Mouse (Mus musculus) embryonic stem cell, embryonic (primary cell): ENCODE measurements around the gene Jph3.

Experiments used
- CTCF ChIA-PET, 4 experiments: fragments of 300-600 bp in 2 of 4; fragments of 350-600 bp in 2 of 4; sonication (Branson Sonifier 250); formaldehyde crosslinking; loops; one replicate each; lab custom pipeline; 2022; ENCODE audit warnings: inconsistent platforms in 2 of 4; lab: Charles Lee
- POLR2A ChIA-PET, 4 experiments: fragments of 300-600 bp in 2 of 4; fragments of 350-600 bp in 2 of 4; sonication (Branson Sonifier 250); formaldehyde crosslinking; loops; one replicate each; lab custom pipeline; 2022; ENCODE audit warnings: antibody characterized with exemption in 4 of 4, inconsistent platforms in 1 of 4; lab: Charles Lee

The Jph3 gene

DNA sequence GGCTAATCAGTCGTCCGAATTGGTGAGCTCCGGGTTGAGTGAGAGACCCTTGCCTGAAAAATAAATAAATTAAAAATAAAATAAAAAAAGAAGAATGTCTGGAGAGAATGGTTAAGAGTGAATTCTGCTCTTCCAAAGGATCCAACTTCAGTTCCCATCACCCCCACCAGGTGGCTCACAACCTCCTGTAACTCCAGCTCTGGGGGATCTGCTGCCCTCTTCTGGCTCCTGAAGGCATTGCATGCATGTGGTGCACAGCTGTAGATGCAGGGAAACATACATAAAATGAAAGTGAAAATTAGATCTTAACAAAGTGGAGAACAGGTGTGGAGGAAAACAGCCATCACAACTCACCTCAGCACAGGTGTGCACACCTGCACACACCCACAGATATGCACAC is 22.0 kb downstream of the Jph3 start:
- ChIA-PET CTCF (interaction anchor here (0.6 to 3.3 kb wide), 70 partner anchors 9 to 874 kb away, joined by 3 to 27 read pairs (median 4); partner anchors contain the start of gene Fbxo31 (in 1 of the 4)), POLR2A (interaction anchor here in 3 of 4 experiments (0.6 to 1.5 kb wide), 8 partner anchors 21 to 976 kb away, joined by 3 to 8 read pairs (median 3); no protein-coding TSS in a partner anchor)

DNA sequence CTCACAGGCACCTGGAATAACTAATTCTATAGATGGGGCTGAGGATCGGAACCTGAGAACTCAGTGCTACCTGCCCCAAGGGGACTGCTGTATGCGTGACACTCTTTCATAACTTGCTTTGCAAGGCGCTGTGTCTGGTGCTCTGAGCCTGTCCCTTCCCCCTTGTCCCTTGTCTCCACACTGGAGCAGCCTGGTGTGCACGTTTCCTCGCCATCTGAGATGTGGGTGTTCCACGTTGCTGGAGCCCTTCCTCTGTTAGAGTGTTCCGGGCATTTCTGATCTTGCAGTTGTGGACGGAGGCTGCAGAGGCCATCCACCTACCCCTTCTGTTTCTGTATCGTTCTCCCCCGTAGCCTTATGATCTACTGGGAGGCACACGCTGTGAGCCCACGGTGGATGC is 29.0 kb downstream of the Jph3 start:
- ChIA-PET POLR2A (no interaction called here), CTCF (interaction anchor here in 1 of 4 experiments (0.6 kb wide), 1 partner anchor 37 kb away, joined by 5 read pairs; no protein-coding TSS in a partner anchor)

DNA sequence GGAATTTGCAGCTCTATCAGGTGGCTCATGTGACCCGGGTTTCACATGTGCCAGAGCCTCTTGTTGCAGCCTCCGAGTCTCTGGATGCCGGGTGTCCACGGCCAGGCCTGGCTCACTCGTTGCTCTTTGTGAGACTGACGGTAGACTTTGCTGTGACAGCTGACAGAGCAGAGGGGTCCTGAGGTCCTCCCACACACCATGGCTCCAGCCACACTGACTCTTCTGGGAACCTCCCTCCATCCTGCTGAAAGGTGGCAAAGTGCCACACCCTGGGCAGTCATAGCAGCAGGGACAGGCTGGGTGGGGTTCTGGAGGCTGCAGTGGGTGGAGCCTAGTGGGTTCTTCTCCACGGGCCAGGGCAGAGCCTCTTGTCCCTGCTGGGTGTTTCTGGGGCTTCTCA is 31.1 kb downstream of the Jph3 start:
- CTCF ChIA-PET: interaction anchor here in 1 of 4 experiments (1.6 kb wide), 1 partner anchor 9 kb away, joined by 6 read pairs; no protein-coding TSS in a partner anchor
- POLR2A ChIA-PET: no interaction called here

DNA sequence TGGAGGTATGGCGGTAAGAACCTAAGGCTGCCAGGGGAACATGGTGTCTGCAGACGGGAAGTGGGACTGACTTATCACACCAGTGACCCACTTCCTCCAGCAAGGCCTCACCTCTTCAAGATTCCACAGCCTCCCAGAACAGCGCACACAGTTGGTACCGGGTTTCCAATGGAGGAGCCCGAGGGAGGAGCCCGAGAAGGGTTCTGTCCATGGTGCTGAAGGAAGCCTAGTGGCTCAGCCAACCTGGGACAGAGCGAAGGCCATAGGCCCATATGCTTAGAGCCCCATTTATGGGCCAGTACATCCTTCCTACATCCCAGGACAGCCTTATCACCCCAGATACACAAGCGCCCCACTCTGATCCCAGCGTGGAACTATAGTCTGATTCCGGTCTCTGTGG is 32.1 kb downstream of the Jph3 start:
- ChIA-PET POLR2A (no interaction called here), CTCF (interaction anchor here in 2 of 4 experiments (0.5 to 1.6 kb wide), 2 partner anchors 10 to 46 kb away, joined by 3 to 6 read pairs; no protein-coding TSS in a partner anchor)

DNA sequence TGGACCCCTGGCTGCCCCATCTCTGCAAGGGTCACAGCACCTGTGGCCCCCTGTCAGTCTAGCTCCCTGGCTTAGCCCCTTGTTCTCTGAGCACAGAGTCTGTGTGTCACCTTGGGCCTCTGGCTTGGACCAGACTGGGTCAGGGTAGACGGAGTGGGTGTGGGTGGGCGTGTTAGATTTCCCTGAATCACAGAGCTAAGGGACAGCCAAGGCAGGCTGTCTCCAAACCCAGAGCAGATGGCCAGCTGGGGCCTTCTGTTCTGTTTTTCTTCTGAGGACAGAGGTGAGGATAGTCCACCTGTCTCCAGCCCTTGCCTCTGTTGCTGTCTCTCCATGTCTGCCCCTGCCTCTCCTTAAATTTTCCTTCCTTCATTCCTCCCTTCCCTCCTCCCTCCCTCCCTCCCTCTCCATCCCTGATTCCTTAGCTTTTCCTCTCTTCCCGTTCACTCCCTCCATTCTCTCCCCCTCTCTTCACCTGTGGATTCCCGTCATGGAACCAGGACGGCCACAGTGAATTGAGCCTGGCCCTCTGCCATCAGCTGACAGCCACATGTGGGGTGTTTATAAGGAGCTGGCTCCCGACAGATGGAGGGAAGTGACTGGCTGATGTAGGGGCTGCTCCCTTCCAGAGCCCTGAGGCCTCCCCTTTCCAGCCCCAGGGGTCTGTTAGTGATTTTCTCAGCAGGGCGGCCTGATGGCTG is 33.7 kb downstream of the Jph3 start:
- POLR2A ChIA-PET: interaction anchor here in 2 of 4 experiments (0.6 to 0.8 kb wide), 3 partner anchors 21 to 221 kb away, joined by 3 to 5 read pairs (median 3); no protein-coding TSS in a partner anchor
- CTCF ChIA-PET: interaction anchor here (0.6 to 1.5 kb wide), 7 partner anchors 12 to 1327 kb away, joined by 3 to 9 read pairs (median 4); no protein-coding TSS in a partner anchor

DNA sequence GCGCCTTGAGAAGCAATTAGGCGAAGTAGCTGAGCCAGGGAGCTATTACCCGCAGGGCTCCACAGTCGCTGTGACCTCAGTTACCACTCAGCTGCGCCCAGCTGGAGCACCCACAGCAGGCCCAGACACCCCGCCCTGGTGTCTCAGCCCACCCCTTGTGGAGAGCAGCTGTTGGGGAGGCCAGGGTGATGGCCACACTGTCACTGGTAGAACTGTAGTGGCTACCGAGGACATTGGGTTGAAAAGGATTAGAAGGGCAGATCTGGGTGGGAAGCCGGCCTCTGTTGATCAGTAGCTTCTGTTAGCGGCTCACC is 34.2 kb downstream of the Jph3 start:
- CTCF ChIA-PET: interaction anchor here in 2 of 4 experiments (0.6 to 1.2 kb wide), 4 partner anchors 10 to 156 kb away, joined by 3 to 9 read pairs (median 4); no protein-coding TSS in a partner anchor
- POLR2A ChIA-PET: interaction anchor here in 2 of 4 experiments (0.6 to 1.4 kb wide), 5 partner anchors 10 to 221 kb away, joined by 3 to 5 read pairs (median 3); no protein-coding TSS in a partner anchor

DNA sequence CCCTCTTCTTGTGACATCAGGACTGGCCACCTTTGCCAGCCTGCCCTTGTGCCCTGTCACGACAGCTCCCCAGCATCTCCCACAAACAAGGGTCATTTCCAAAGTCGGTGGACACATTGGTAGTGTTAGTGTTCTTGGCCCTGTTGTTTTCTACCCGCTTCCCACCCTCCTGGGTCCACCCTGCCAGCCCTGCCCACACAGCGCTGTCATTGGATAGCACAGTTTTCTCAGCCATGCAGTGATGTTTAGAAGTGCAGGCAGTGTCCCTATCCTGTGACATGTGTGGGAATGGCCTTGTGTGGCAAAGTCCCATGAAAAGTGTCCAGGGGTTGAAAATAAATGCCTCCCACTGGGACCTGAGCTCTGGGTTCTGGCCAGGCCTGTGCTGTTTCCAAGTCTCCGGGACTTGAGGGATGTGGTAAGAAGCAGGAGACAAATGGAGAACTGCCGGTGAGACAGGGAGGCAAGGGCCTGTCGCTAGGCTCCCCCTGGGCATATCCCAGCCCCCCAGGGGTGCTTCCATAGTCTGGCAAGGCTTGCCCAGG is 36.2 kb downstream of the Jph3 start:
- CTCF ChIA-PET: interaction anchor here in 2 of 4 experiments (1.5 kb wide), 2 partner anchors 9 to 15 kb away, joined by 3 to 5 read pairs; no protein-coding TSS in a partner anchor

DNA sequence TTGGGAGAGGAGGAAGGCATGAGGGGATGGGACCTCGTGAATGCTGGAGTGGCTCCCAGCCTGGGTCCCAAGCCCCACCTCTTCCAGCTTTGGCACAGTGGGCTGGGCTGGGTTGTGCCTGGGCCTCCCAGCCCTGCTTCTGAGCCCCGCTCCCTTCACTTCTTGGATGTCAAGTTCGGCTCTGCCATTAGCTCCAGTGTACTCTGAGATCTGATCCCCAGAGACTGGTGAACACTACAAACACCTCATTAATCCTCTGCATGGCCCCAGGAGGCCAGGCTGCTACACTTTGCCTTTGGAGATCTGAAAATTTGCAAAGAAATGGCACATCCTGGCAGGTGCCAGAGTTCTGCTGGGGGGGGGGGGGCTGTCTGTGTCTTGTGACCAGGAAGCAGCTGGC is 39.7 kb downstream of the Jph3 start:
- ChIA-PET CTCF (interaction anchor here in 2 of 4 experiments (0.5 to 0.9 kb wide), 2 partner anchors 72 to 81 kb away, joined by 3 read pairs; no protein-coding TSS in a partner anchor), POLR2A (interaction anchor here in 1 of 4 experiments (1.6 kb wide), 1 partner anchor 10 kb away, joined by 5 read pairs; no protein-coding TSS in a partner anchor)

More for the DNA sequence above, 36.2 kb downstream of the Jph3 start:
- POLR2A ChIA-PET: interaction anchor here in 1 of 4 experiments (1.1 kb wide), 1 partner anchor 13 kb away, joined by 3 read pairs; no protein-coding TSS in a partner anchor

DNA sequence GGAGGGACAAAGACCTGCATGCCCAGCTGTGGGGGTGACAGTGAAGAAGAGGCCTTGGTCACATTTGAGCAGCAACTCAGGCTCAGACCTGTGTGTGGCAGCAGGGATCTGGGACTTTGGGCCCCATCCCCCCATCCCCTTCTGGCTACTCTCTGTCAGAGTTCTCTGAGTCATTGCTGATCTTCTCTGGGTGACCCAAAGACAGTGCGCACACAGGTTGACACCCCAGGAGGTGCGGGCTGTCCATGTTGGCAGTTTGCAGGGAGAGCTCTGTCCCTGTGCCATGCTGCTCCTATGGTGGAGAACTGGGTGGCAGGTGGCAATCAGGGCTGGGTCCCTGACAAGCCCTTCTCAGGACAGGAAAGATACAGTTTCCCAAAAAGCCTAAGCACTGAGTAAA is 40.2 kb downstream of the Jph3 start:
- ChIA-PET CTCF (interaction anchor here in 2 of 4 experiments (0.9 kb wide), 2 partner anchors 72 to 75 kb away, joined by 3 read pairs; no protein-coding TSS in a partner anchor), POLR2A (interaction anchor here in 1 of 4 experiments (1.6 kb wide), 1 partner anchor 10 kb away, joined by 5 read pairs; no protein-coding TSS in a partner anchor)

DNA sequence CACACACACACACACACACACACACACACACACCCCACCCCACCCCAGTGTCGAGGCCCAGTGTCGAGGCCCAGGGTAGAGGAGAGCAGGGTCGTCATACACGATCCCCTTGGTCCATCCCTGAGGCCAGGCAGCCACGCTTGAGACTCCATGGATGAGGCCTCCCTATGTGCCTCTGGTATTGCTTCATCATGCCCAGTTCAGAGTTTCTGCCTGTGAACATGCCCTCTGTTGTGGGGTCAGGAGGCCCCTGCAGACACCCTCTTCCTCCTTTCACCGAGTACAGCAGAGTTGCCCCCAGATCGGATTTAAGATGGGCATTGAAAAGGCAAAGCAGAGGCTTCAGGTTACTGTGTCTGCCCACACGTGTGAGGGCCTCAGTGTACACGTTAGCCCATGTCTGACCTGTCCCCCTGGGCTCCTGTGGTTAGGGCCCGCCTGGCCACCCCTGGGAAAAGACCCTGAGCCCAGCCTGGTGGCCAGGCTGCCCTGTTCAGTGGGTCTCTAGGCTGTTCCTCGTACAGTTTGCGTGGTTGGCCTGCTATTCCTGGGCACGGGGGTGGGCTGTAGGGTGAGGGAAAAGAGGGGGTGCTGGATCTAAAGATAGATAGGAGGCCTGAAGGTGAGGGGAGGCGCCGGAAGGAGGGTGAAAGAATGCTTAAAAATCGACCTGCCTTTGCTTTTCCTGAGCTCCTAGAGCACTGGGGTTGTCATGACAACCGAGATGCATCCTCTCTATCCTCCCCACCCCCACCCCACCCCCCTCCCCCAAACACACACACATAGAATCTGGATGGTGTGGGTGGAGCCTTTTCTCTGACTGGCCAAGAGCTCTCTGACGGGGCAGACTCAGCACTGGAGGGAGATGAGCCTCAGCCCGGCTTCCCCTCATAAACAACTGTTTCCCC is 41.7 kb downstream of the Jph3 start:
- POLR2A ChIA-PET: interaction anchor here in 2 of 4 experiments (0.7 to 1.7 kb wide), 3 partner anchors 16 to 80 kb away, joined by 3 to 6 read pairs (median 3); no protein-coding TSS in a partner anchor
- CTCF ChIA-PET: interaction anchor here in 3 of 4 experiments (0.7 to 1.4 kb wide), 6 partner anchors 14 to 240 kb away, joined by 3 to 7 read pairs (median 3); no protein-coding TSS in a partner anchor

DNA sequence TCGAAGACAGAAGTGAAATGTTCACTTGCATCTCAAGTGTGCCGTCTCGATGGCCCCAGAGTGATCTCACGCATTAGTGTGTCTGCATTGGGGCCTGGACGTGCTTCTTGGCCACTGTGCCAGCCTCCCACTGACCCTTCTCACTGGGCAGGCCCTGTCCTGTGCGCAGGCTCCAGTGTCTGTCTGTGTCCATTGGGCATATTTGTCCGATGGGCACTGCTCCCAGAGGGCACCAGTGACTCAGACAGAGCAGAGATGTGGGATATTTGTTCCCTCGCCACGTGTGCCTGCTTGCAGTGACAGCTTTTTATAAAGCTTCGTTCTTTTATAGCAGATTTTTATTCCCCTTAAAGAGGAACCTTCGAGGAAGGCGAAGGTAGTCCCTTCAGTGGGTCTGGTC is 44.5 kb downstream of the Jph3 start:
- CTCF ChIA-PET: interaction anchor here in 1 of 4 experiments (0.6 kb wide), 1 partner anchor 10 kb away, joined by 3 read pairs; no protein-coding TSS in a partner anchor
- POLR2A ChIA-PET: interaction anchor here in 1 of 4 experiments (0.6 to 1.0 kb wide), 2 partner anchors 9 to 34 kb away, joined by 3 to 4 read pairs; no protein-coding TSS in a partner anchor

DNA sequence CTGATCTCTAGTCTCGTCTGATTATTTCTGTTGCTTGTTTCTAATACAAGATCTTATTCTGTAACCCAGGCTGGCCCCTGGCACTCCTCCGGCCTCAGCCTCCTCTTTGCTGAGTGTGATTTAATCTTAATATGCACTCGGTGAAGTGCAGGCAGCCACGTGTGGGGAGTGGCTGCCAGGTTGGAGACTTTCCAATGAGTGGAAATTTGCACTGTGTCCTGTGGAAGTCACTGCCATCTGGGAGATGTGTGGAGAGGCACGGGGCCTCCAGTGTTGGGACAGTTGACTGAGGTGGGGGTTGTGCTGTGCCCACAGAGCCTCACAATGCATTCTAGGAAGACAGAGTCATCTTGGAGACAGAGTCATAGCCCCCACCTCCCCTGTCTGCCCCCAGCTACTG is 53.1 kb downstream of the Jph3 start:
- POLR2A ChIA-PET: interaction anchor here in 1 of 4 experiments (1.5 kb wide), 1 partner anchor 10 kb away, joined by 5 read pairs; no protein-coding TSS in a partner anchor
- CTCF ChIA-PET: interaction anchor here in 1 of 4 experiments (0.5 kb wide), 1 partner anchor 369 kb away, joined by 4 read pairs; no protein-coding TSS in a partner anchor

DNA sequence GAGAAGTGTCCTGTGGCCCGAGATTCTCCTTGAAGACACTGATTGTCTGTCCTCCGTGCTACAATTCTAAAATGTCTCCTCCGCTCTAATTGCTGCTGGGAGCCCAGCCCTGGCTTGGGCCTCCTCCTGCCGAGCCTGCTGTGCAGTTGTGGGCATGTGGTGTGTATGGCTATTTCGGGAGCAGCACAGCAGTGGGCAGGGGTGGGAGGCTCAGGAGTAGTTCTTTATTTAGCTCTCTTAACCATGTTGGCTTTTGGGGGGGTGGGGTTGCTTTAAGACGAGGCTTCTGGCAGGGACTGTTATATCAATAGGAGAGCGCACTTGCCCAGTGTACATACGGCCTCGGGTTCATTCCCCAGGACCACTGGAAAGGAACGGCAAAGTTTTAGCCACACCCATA is 57.1 kb downstream of the Jph3 start:
- POLR2A ChIA-PET: interaction anchor here in 1 of 4 experiments (0.7 to 1.6 kb wide), 4 partner anchors 10 to 120 kb away, joined by 3 to 4 read pairs (median 4); no protein-coding TSS in a partner anchor
- CTCF ChIA-PET: interaction anchor here in 1 of 4 experiments (0.8 kb wide), 1 partner anchor 178 kb away, joined by 3 read pairs; no protein-coding TSS in a partner anchor

DNA sequence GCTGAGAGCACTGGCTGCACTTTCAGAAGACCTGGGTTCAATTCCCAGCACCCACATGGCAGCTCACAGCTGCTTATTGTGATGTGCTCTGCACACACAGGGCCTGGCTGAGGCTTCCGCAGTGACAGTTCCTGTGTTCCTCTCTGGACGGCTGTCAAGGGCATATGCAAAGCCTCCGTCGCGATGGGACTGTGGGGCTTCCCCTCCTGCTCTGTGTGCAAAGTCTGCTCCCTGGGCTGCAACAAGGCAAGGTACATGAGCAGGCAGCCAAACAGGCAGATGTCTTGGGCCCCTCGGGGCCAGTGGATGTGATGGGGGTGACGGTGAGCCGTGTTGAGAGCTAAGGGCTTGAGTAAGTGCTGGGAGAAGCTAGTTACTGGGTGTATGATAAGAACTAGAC is 59.4 kb downstream of the Jph3 start:
- CTCF ChIA-PET: interaction anchor here in 1 of 4 experiments (0.7 kb wide), 1 partner anchor 35 kb away, joined by 3 read pairs; no protein-coding TSS in a partner anchor
- POLR2A ChIA-PET: interaction anchor here in 1 of 4 experiments (1.0 to 1.3 kb wide), 4 partner anchors 10 to 27 kb away, joined by 3 to 4 read pairs (median 4); no protein-coding TSS in a partner anchor

DNA sequence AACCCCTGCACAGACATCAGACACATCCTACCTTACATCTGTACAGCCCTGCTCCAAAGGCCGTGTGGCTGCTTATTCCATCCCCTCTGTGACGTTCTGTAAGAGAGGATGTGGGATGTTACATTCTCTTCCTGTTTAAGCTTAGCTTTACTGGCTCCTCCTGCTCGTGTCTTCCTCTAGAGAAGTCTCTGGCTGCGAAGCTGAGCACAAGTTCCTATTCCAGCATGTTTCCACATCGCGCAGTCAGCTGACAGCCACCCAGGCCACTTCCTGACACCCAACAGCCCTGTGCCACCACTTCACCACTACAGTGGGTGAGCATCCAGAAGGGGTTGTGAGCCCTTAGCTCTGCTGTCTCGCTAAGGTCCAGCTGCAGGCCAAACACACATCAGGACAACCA is 62.7 kb downstream of the Jph3 start:
- ChIA-PET CTCF (interaction anchor here in 3 of 4 experiments (0.6 to 1.2 kb wide), 4 partner anchors 41 to 905 kb away, joined by 3 to 6 read pairs (median 3); no protein-coding TSS in a partner anchor), POLR2A (interaction anchor here in 2 of 4 experiments (1.1 to 1.6 kb wide), 5 partner anchors 8 to 113 kb away, joined by 3 to 5 read pairs (median 3); no protein-coding TSS in a partner anchor)

DNA sequence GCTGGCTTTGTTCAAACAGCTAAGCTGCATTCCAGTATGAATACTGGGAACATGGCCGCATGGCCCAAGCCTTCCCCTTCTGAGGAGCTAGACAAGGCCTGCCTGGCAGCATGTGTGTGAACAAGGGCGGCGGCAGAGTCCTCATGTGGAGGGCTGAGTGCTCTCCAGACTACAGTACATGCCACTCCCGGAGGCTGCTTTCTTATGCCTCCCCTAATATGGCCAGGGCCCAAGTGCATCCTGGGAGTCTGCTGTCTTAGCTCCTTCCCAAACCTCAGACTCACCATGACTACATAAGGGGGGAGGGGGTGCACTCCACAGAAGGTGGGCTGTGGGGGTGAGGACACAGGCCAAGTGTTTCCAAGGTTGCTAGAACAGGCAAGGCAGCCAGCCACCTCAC is 63.2 kb downstream of the Jph3 start:
- POLR2A ChIA-PET: interaction anchor here in 3 of 4 experiments (1.0 to 1.6 kb wide), 6 partner anchors 8 to 112 kb away, joined by 3 to 5 read pairs (median 3); no protein-coding TSS in a partner anchor
- CTCF ChIA-PET: interaction anchor here in 2 of 4 experiments (0.8 to 1.2 kb wide), 3 partner anchors 41 to 185 kb away, joined by 3 to 6 read pairs (median 3); no protein-coding TSS in a partner anchor
